Mouse (Mus musculus): ENCODE data around the gene Zfp821. TPM values are rescaled to one million over a fixed set of nuclear protein-coding genes. Genes with fewer than 3 reads are reported as not detected.

The Zfp821 gene
- polyA plus RNA-seq (2014; fragmentation: Nextera tagmentation; extraction: Ambion mirVana), result 44.4 and 45.3 TPM in 2 replicates

- peak; percentile 95 for DNase-seq (ENCODE audit: low spot score)
These were observed at the start of gene Zfp821 for GRCm38 (mm10) chr8:109705320-109706075. Gene Zfp821, plus strand, starts transcription at chr8:109705546.

GRCm38 (mm10) chr8:109656860-109657259, 48.5 kb upstream of the Zfp821 start:
- 93% methylated on average over 3 of the region's 3 CpGs for WGBS
- no peaks in the 10 kb centered on the region for H3K4me1 ChIP-seq (ENCODE audit: control insufficient read depth, insufficient read depth, low read length)
- H3K36me3 ChIP-seq (ENCODE audit: control insufficient read depth, insufficient read depth, low read length), result no peaks in the 10 kb centered on the region
- H3K4me3 ChIP-seq (ENCODE audit: low read depth, low read length), result no peak overlapping the region
- H3K27me3 ChIP-seq (ENCODE audit: control insufficient read depth, insufficient read depth, low read length), result no peaks in the 10 kb centered on the region
- no peaks in the 10 kb centered on the region for H3K9me3 ChIP-seq (ENCODE audit: control insufficient read depth, low read length)
- ATAC-seq (ENCODE audit: insufficient number of reproducible peaks, low FRiP score, low TSS enrichment, low read depth) (no peak), DNase-seq (ENCODE audit: low spot score) (no peak)
- no peak overlapping the region for H3K4me2 ChIP-seq (ENCODE audit: low read depth, severe bottlenecking)
- no peak overlapping the region for H3K27ac ChIP-seq (replicated peaks; ENCODE audit: low read depth, low read length)
- H3K9ac ChIP-seq (ENCODE audit: low read length), result no peak overlapping the region

More at GRCm38 (mm10) chr8:109705320-109706075, at the start of gene Zfp821:
- Histone ChIP-seq H3K4me2 (ENCODE audit: low read depth, severe bottlenecking) (peak within 1 kb of the TSS; percentile 90), H3K9me3 (ENCODE audit: control insufficient read depth, low read length) (no peaks in the 10 kb centered on the region), H3K27me3 (ENCODE audit: control insufficient read depth, insufficient read depth, low read length) (no peaks in the 10 kb centered on the region), H3K36me3 (ENCODE audit: control insufficient read depth, insufficient read depth, low read length) (peaks cover 8% of the 10 kb centered on the region; the same call in 1 of the 2 replicates), H3K4me3 (ENCODE audit: low read depth, low read length) (peak within 1 kb of the TSS; percentile 90), H3K4me1 (ENCODE audit: control insufficient read depth, insufficient read depth, low read length) (peaks cover 8% of the 10 kb centered on the region), H3K9ac (ENCODE audit: low read length) (peak within 1 kb of the TSS; percentile 99), H3K27ac (replicated peaks; ENCODE audit: low read depth, low read length) (peak within 1 kb of the TSS; percentile 83)
- ATAC-seq (ENCODE audit: insufficient number of reproducible peaks, low FRiP score, low TSS enrichment, low read depth), result peak; percentile 78
- WGBS, result under 1% methylated on average over 73 of the region's 100 CpGs

- no peak overlapping the region for H3K4me2 ChIP-seq (ENCODE audit: low read depth, severe bottlenecking)
- no peak for DNase-seq (ENCODE audit: low spot score)
- no peaks in the 10 kb centered on the region for H3K9me3 ChIP-seq (ENCODE audit: control insufficient read depth, low read length)
- no peak overlapping the region for H3K9ac ChIP-seq (ENCODE audit: low read length)
- no peak overlapping the region for H3K27ac ChIP-seq (replicated peaks; ENCODE audit: low read depth, low read length)
- no peaks in the 10 kb centered on the region for H3K27me3 ChIP-seq (ENCODE audit: control insufficient read depth, insufficient read depth, low read length)
- ATAC-seq (ENCODE audit: insufficient number of reproducible peaks, low FRiP score, low TSS enrichment, low read depth), result no peak
- peaks cover under 1% of the 10 kb centered on the region; the same call in 1 of the 2 replicates for H3K36me3 ChIP-seq (ENCODE audit: control insufficient read depth, insufficient read depth, low read length)
- no peak overlapping the region for H3K4me3 ChIP-seq (ENCODE audit: low read depth, low read length)
- no peaks in the 10 kb centered on the region for H3K4me1 ChIP-seq (ENCODE audit: control insufficient read depth, insufficient read depth, low read length)
- WGBS, result 86% methylated on average over 3 of the region's 3 CpGs
These were observed 43.0 kb upstream of the Zfp821 start for GRCm38 (mm10) chr8:109662328-109662727.

- Histone ChIP-seq H3K36me3 (ENCODE audit: control insufficient read depth, insufficient read depth, low read length) (peaks cover 12% of the 10 kb centered on the region), H3K9me3 (ENCODE audit: control insufficient read depth, low read length) (no peaks in the 10 kb centered on the region), H3K4me1 (ENCODE audit: control insufficient read depth, insufficient read depth, low read length) (no peaks in the 10 kb centered on the region), H3K9ac (ENCODE audit: low read length) (no peak overlapping the region), H3K4me2 (ENCODE audit: low read depth, severe bottlenecking) (no peak overlapping the region), H3K4me3 (ENCODE audit: low read depth, low read length) (no peak overlapping the region), H3K27ac (replicated peaks; ENCODE audit: low read depth, low read length) (no peak overlapping the region), H3K27me3 (ENCODE audit: control insufficient read depth, insufficient read depth, low read length) (no peaks in the 10 kb centered on the region)
- DNase-seq (ENCODE audit: low spot score), result no peak
- no peak for ATAC-seq (ENCODE audit: insufficient number of reproducible peaks, low FRiP score, low TSS enrichment, low read depth)
- 81% methylated on average over 5 of the region's 5 CpGs for WGBS
These were observed 38.7 kb upstream of the Zfp821 start for GRCm38 (mm10) chr8:109666616-109667015.

GRCm38 (mm10) chr8:109672656-109673055, 32.7 kb upstream of the Zfp821 start:
- Histone ChIP-seq H3K4me1 (ENCODE audit: control insufficient read depth, insufficient read depth, low read length) (no peaks in the 10 kb centered on the region), H3K9me3 (ENCODE audit: control insufficient read depth, low read length) (no peaks in the 10 kb centered on the region), H3K27ac (replicated peaks; ENCODE audit: low read depth, low read length) (no peak overlapping the region), H3K4me2 (ENCODE audit: low read depth, severe bottlenecking) (no peak overlapping the region), H3K27me3 (ENCODE audit: control insufficient read depth, insufficient read depth, low read length) (no peaks in the 10 kb centered on the region), H3K4me3 (ENCODE audit: low read depth, low read length) (no peak overlapping the region), H3K9ac (ENCODE audit: low read length) (no peak overlapping the region), H3K36me3 (ENCODE audit: control insufficient read depth, insufficient read depth, low read length) (peaks cover 30% of the 10 kb centered on the region)
- ATAC-seq (ENCODE audit: insufficient number of reproducible peaks, low FRiP score, low TSS enrichment, low read depth) (no peak), DNase-seq (ENCODE audit: low spot score) (no peak)
- 93% methylated on average over 5 of the region's 5 CpGs for WGBS

GRCm38 (mm10) chr8:109673596-109673995, 31.8 kb upstream of the Zfp821 start:
- Histone ChIP-seq H3K4me1 (ENCODE audit: control insufficient read depth, insufficient read depth, low read length) (no peaks in the 10 kb centered on the region), H3K9ac (ENCODE audit: low read length) (no peak overlapping the region), H3K9me3 (ENCODE audit: control insufficient read depth, low read length) (no peaks in the 10 kb centered on the region), H3K27ac (replicated peaks; ENCODE audit: low read depth, low read length) (no peak overlapping the region), H3K36me3 (ENCODE audit: control insufficient read depth, insufficient read depth, low read length) (peaks cover 37% of the 10 kb centered on the region), H3K4me2 (ENCODE audit: low read depth, severe bottlenecking) (no peak overlapping the region), H3K4me3 (ENCODE audit: low read depth, low read length) (no peak overlapping the region), H3K27me3 (ENCODE audit: control insufficient read depth, insufficient read depth, low read length) (no peaks in the 10 kb centered on the region)
- WGBS, result 98% methylated on average over 2 of the region's 2 CpGs
- ATAC-seq (ENCODE audit: insufficient number of reproducible peaks, low FRiP score, low TSS enrichment, low read depth) (no peak), DNase-seq (ENCODE audit: low spot score) (no peak)

- H3K4me3 ChIP-seq (ENCODE audit: low read depth, low read length), result no peak overlapping the region
These were observed 29.3 kb upstream of the Zfp821 start for GRCm38 (mm10) chr8:109675896-109676643.

GRCm38 (mm10) chr8:109681535-109681934, 23.8 kb upstream of the Zfp821 start:
- ATAC-seq (ENCODE audit: insufficient number of reproducible peaks, low FRiP score, low TSS enrichment, low read depth) (no peak), DNase-seq (ENCODE audit: low spot score) (no peak)
- H3K4me1 ChIP-seq (ENCODE audit: control insufficient read depth, insufficient read depth, low read length), result no peaks in the 10 kb centered on the region
- no peak overlapping the region for H3K27ac ChIP-seq (replicated peaks; ENCODE audit: low read depth, low read length)
- WGBS, result 88% methylated on average over 3 of the region's 3 CpGs
- no peak overlapping the region for H3K9ac ChIP-seq (ENCODE audit: low read length)
- no peaks in the 10 kb centered on the region for H3K9me3 ChIP-seq (ENCODE audit: control insufficient read depth, low read length)
- H3K36me3 ChIP-seq (ENCODE audit: control insufficient read depth, insufficient read depth, low read length), result peaks cover 27% of the 10 kb centered on the region
- H3K4me2 ChIP-seq (ENCODE audit: low read depth, severe bottlenecking), result no peak overlapping the region
- no peak overlapping the region for H3K4me3 ChIP-seq (ENCODE audit: low read depth, low read length)
- no peaks in the 10 kb centered on the region for H3K27me3 ChIP-seq (ENCODE audit: control insufficient read depth, insufficient read depth, low read length)

More at GRCm38 (mm10) chr8:109675896-109676643, 29.3 kb upstream of the Zfp821 start:
- no peaks in the 10 kb centered on the region for H3K4me1 ChIP-seq (ENCODE audit: control insufficient read depth, insufficient read depth, low read length)
- DNase-seq (ENCODE audit: low spot score), result no peak
- no peak for ATAC-seq (ENCODE audit: insufficient number of reproducible peaks, low FRiP score, low TSS enrichment, low read depth)
- WGBS, result 96% methylated on average over 9 of the region's 9 CpGs
- H3K9me3 ChIP-seq (ENCODE audit: control insufficient read depth, low read length), result no peaks in the 10 kb centered on the region
- no peak overlapping the region for H3K4me2 ChIP-seq (ENCODE audit: low read depth, severe bottlenecking)
- H3K9ac ChIP-seq (ENCODE audit: low read length), result no peak overlapping the region
- H3K36me3 ChIP-seq (ENCODE audit: control insufficient read depth, insufficient read depth, low read length), result peaks cover 42% of the 10 kb centered on the region
- no peaks in the 10 kb centered on the region for H3K27me3 ChIP-seq (ENCODE audit: control insufficient read depth, insufficient read depth, low read length)
- H3K27ac ChIP-seq (replicated peaks; ENCODE audit: low read depth, low read length), result no peak overlapping the region

All from limb, embryonic 11.5 days (tissue).